Mouse (Mus musculus) kidney, postnatal 25 days (tissue): ENCODE results near the gene Trpm8.

Source experiments
- DNase-seq, 2 experiments: peaks; one replicate each; pipeline ENCODE4 v3.0.0; 2021; ENCODE audit warnings: mixed read lengths in 2 of 2

The Trpm8 gene

GRCm38 (mm10) chr1:88277098-88277817 lies at the start of gene Trpm8, which contains the start of gene Hjurp:
Gene Trpm8 (plus strand): TSS chr1:88277661.
Gene Hjurp (minus strand): TSS chr1:88277633.
- DNase-seq, result peak; percentile 100

- DNase-seq, result peak; percentile 5 to 40
These were observed 49.3 kb upstream of the Trpm8 start for GRCm38 (mm10) chr1:88228121-88228520.

GRCm38 (mm10) chr1:88229566-88229965 lies 47.9 kb upstream of the Trpm8 start:
- DNase-seq, result peak in 1 of 2 experiments; percentile 40

GRCm38 (mm10) chr1:88229986-88230385 lies 47.5 kb upstream of the Trpm8 start:
- peak in 1 of 2 experiments; percentile 59 for DNase-seq

GRCm38 (mm10) chr1:88230421-88230820 lies 47.0 kb upstream of the Trpm8 start:
- DNase-seq, result peak in 1 of 2 experiments; percentile 49

- peak in 1 of 2 experiments; percentile 36 for DNase-seq
These were observed 46.3 kb upstream of the Trpm8 start for GRCm38 (mm10) chr1:88230981-88231802.

GRCm38 (mm10) chr1:88231803-88232499 lies 45.5 kb upstream of the Trpm8 start:
- DNase-seq, result peak in 1 of 2 experiments; percentile 53

- DNase-seq, result peak in 1 of 2 experiments; percentile 34
These were observed 44.6 kb upstream of the Trpm8 start for GRCm38 (mm10) chr1:88232664-88233380.

GRCm38 (mm10) chr1:88233421-88234247 lies 43.8 kb upstream of the Trpm8 start:
- peak in 1 of 2 experiments; percentile 65 for DNase-seq

- DNase-seq, result peak in 1 of 2 experiments; percentile 31
These were observed 43.2 kb upstream of the Trpm8 start for GRCm38 (mm10) chr1:88234248-88234610.

- DNase-seq, result no peak
These were observed 42.8 kb upstream of the Trpm8 start for GRCm38 (mm10) chr1:88234646-88235045.

GRCm38 (mm10) chr1:88235046-88235893 lies 42.2 kb upstream of the Trpm8 start:
- peak in 1 of 2 experiments; percentile 54 for DNase-seq

- peak in 1 of 2 experiments; percentile 70 for DNase-seq
These were observed 41.5 kb upstream of the Trpm8 start for GRCm38 (mm10) chr1:88235894-88236415.

GRCm38 (mm10) chr1:88237311-88237710 lies 40.1 kb upstream of the Trpm8 start:
- DNase-seq, result peak in 1 of 2 experiments; percentile 57

- peak in 1 of 2 experiments; percentile 60 for DNase-seq
These were observed 38.7 kb upstream of the Trpm8 start for GRCm38 (mm10) chr1:88238771-88239170.

GRCm38 (mm10) chr1:88240072-88240471 lies 37.4 kb upstream of the Trpm8 start:
- DNase-seq, result peak in 1 of 2 experiments; percentile 64

GRCm38 (mm10) chr1:88240579-88240978 lies 36.9 kb upstream of the Trpm8 start:
- peak in 1 of 2 experiments; percentile 59 for DNase-seq

- DNase-seq, result peak in 1 of 2 experiments; percentile 51
These were observed 33.6 kb upstream of the Trpm8 start for GRCm38 (mm10) chr1:88243861-88244260.

GRCm38 (mm10) chr1:88245881-88246280 lies 31.6 kb upstream of the Trpm8 start:
- peak in 1 of 2 experiments; percentile 59 for DNase-seq

- DNase-seq, result no peak
These were observed 31.1 kb upstream of the Trpm8 start for GRCm38 (mm10) chr1:88246386-88246785.
